Mouse (Mus musculus): ENCODE measurements around the gene Hoxd12.

The Hoxd12 gene

GRCm38 (mm10) chr2:74674881-74675665 is at the start of gene Hoxd12:
Hoxd12 (plus strand) TSS chr2:74675013.
- DNase-seq (ENCODE audit: low read depth in 1 of 2, low spot score in 2 of 2): no peak

- no peak for DNase-seq (ENCODE audit: low read depth in 1 of 2, low spot score in 2 of 2)
These were observed 39.4 kb upstream of the Hoxd12 start for GRCm38 (mm10) chr2:74635412-74635811.

- no peak for DNase-seq (ENCODE audit: low read depth in 1 of 2, low spot score in 2 of 2)
These were observed 32.4 kb upstream of the Hoxd12 start for GRCm38 (mm10) chr2:74642431-74642830.

GRCm38 (mm10) chr2:74645631-74646030 is 29.2 kb upstream of the Hoxd12 start:
- no peak for DNase-seq (ENCODE audit: low read depth in 1 of 2, low spot score in 2 of 2)

GRCm38 (mm10) chr2:74647082-74647864 is 27.5 kb upstream of the Hoxd12 start:
- no peak for DNase-seq (ENCODE audit: low read depth in 1 of 2, low spot score in 2 of 2)

GRCm38 (mm10) chr2:74652996-74653340 is 21.8 kb upstream of the Hoxd12 start:
- DNase-seq (ENCODE audit: low read depth in 1 of 2, low spot score in 2 of 2): no peak

GRCm38 (mm10) chr2:74653781-74654535 is 20.9 kb upstream of the Hoxd12 start:
- no peak for DNase-seq (ENCODE audit: low read depth in 1 of 2, low spot score in 2 of 2)

- DNase-seq (ENCODE audit: low read depth in 1 of 2, low spot score in 2 of 2): no peak
These were observed 19.9 kb upstream of the Hoxd12 start for GRCm38 (mm10) chr2:74654743-74655419.

GRCm38 (mm10) chr2:74655420-74655781 is 19.4 kb upstream of the Hoxd12 start:
- no peak for DNase-seq (ENCODE audit: low read depth in 1 of 2, low spot score in 2 of 2)

GRCm38 (mm10) chr2:74655821-74656631 is 18.8 kb upstream of the Hoxd12 start:
- DNase-seq (ENCODE audit: low read depth in 1 of 2, low spot score in 2 of 2): no peak

GRCm38 (mm10) chr2:74656632-74657021 is 18.2 kb upstream of the Hoxd12 start:
- DNase-seq (ENCODE audit: low read depth in 1 of 2, low spot score in 2 of 2): no peak

GRCm38 (mm10) chr2:74657251-74658023 is 17.4 kb upstream of the Hoxd12 start:
- DNase-seq (ENCODE audit: low read depth in 1 of 2, low spot score in 2 of 2): no peak

GRCm38 (mm10) chr2:74658024-74658666 is 16.7 kb upstream of the Hoxd12 start:
- no peak for DNase-seq (ENCODE audit: low read depth in 1 of 2, low spot score in 2 of 2)

GRCm38 (mm10) chr2:74658667-74659371 is 16.0 kb upstream of the Hoxd12 start:
- no peak for DNase-seq (ENCODE audit: low read depth in 1 of 2, low spot score in 2 of 2)

- DNase-seq (ENCODE audit: low read depth in 1 of 2, low spot score in 2 of 2): no peak
These were observed 15.3 kb upstream of the Hoxd12 start, which contains the start of gene Evx2 for GRCm38 (mm10) chr2:74659507-74660005. Evx2 (minus strand) TSS chr2:74659557.

- no peak for DNase-seq (ENCODE audit: low read depth in 1 of 2, low spot score in 2 of 2)
These were observed 14.1 kb upstream of the Hoxd12 start for GRCm38 (mm10) chr2:74660421-74661375.

- DNase-seq (ENCODE audit: low read depth in 1 of 2, low spot score in 2 of 2): no peak
These were observed 13.1 kb upstream of the Hoxd12 start for GRCm38 (mm10) chr2:74661685-74662084.

Measured in monocyte, adult 2 months (primary cell).